Mouse (Mus musculus): Measurements from ENCODE around the gene Msi2. TPM values are rescaled to one million over a fixed set of nuclear protein-coding genes. Genes with fewer than 3 reads are reported as not detected.

The Msi2 gene
- polyA plus RNA-seq, 1 experiment from 2014 or later = 40.1 TPM

- ATAC-seq (ENCODE audit: low FRiP score) = no peak
- H3K4me3 ChIP-seq (ENCODE audit: low read depth, low read length) = no peak overlapping the region
- 81% methylated on average over 6 of the region's 6 CpGs for WGBS
- no peaks in the 10 kb centered on the region for H3K36me3 ChIP-seq (ENCODE audit: control insufficient read depth, insufficient read depth, low read length)
- DNase-seq (ENCODE audit: low spot score) = no peak
- H3K27ac ChIP-seq (ENCODE audit: low read depth, low read length) = 0 out of 2 replicates have a peak overlapping the region, but pooled peaks have one; percentile 7
- H3K4me2 ChIP-seq (replicated peaks; ENCODE audit: low read depth, low read length) = no peak overlapping the region
- no peaks in the 10 kb centered on the region for H3K27me3 ChIP-seq (ENCODE audit: control insufficient read depth, insufficient read depth, low read length)
- H3K9ac ChIP-seq (ENCODE audit: low read depth, low read length) = no peak overlapping the region
- H3K4me1 ChIP-seq (replicated peaks; ENCODE audit: control insufficient read depth, insufficient read depth, low read length) = 0 out of 2 replicates have a peak, but pooled peaks cover 4% of the 10 kb centered on the region
- H3K9me3 ChIP-seq (ENCODE audit: control insufficient read depth, low read length) = no peaks in the 10 kb centered on the region
Measured at GRCm38 (mm10) chr11:88613008-88613407, 105.3 kb downstream of the Msi2 start.

GRCm38 (mm10) chr11:88612141-88612540 lies 106.2 kb downstream of the Msi2 start:
- H3K4me1 ChIP-seq (replicated peaks; ENCODE audit: control insufficient read depth, insufficient read depth, low read length) = 0 out of 2 replicates have a peak, but pooled peaks cover 4% of the 10 kb centered on the region
- no peak overlapping the region for H3K4me3 ChIP-seq (ENCODE audit: low read depth, low read length)
- DNase-seq (ENCODE audit: low spot score) = no peak
- no peak overlapping the region for H3K9ac ChIP-seq (ENCODE audit: low read depth, low read length)
- H3K9me3 ChIP-seq (ENCODE audit: control insufficient read depth, low read length) = no peaks in the 10 kb centered on the region
- ATAC-seq (ENCODE audit: low FRiP score) = no peak
- no peaks in the 10 kb centered on the region for H3K27me3 ChIP-seq (ENCODE audit: control insufficient read depth, insufficient read depth, low read length)
- H3K27ac ChIP-seq (ENCODE audit: low read depth, low read length) = no peak overlapping the region
- no peak overlapping the region for H3K4me2 ChIP-seq (replicated peaks; ENCODE audit: low read depth, low read length)
- 92% methylated on average over 7 of the region's 7 CpGs for WGBS
- H3K36me3 ChIP-seq (ENCODE audit: control insufficient read depth, insufficient read depth, low read length) = no peaks in the 10 kb centered on the region

GRCm38 (mm10) chr11:88610809-88611208 lies 107.5 kb downstream of the Msi2 start:
- Histone ChIP-seq H3K9ac (ENCODE audit: low read depth, low read length) (no peak overlapping the region), H3K36me3 (ENCODE audit: control insufficient read depth, insufficient read depth, low read length) (no peaks in the 10 kb centered on the region), H3K27me3 (ENCODE audit: control insufficient read depth, insufficient read depth, low read length) (no peaks in the 10 kb centered on the region), H3K27ac (ENCODE audit: low read depth, low read length) (no peak overlapping the region), H3K4me2 (replicated peaks; ENCODE audit: low read depth, low read length) (no peak overlapping the region), H3K4me3 (ENCODE audit: low read depth, low read length) (no peak overlapping the region), H3K9me3 (ENCODE audit: control insufficient read depth, low read length) (no peaks in the 10 kb centered on the region), H3K4me1 (replicated peaks; ENCODE audit: control insufficient read depth, insufficient read depth, low read length) (peaks cover 7% of the 10 kb centered on the region; the same call in 1 of the 2 replicates)
- DNase-seq (ENCODE audit: low spot score) = no peak
- WGBS = 96% methylated on average over 6 of the region's 6 CpGs
- no peak for ATAC-seq (ENCODE audit: low FRiP score)

- H3K27me3 ChIP-seq (ENCODE audit: control insufficient read depth, insufficient read depth, low read length) = no peaks in the 10 kb centered on the region
- H3K36me3 ChIP-seq (ENCODE audit: control insufficient read depth, insufficient read depth, low read length) = no peaks in the 10 kb centered on the region
- H3K4me3 ChIP-seq (ENCODE audit: low read depth, low read length) = no peak overlapping the region
- H3K4me1 ChIP-seq (replicated peaks; ENCODE audit: control insufficient read depth, insufficient read depth, low read length) = peaks cover 9% of the 10 kb centered on the region; the same call in 1 of the 2 replicates
- WGBS = 90% methylated on average over 1 of the region's 1 CpGs
- H3K27ac ChIP-seq (ENCODE audit: low read depth, low read length) = no peak overlapping the region
- no peak for DNase-seq (ENCODE audit: low spot score)
- ATAC-seq (ENCODE audit: low FRiP score) = no peak
- no peak overlapping the region for H3K9ac ChIP-seq (ENCODE audit: low read depth, low read length)
- no peak overlapping the region for H3K4me2 ChIP-seq (replicated peaks; ENCODE audit: low read depth, low read length)
- no peaks in the 10 kb centered on the region for H3K9me3 ChIP-seq (ENCODE audit: control insufficient read depth, low read length)
Measured at GRCm38 (mm10) chr11:88610112-88610511, 108.2 kb downstream of the Msi2 start.

- Histone ChIP-seq H3K4me2 (replicated peaks; ENCODE audit: low read depth, low read length) (no peak overlapping the region), H3K27ac (ENCODE audit: low read depth, low read length) (no peak overlapping the region), H3K4me1 (replicated peaks; ENCODE audit: control insufficient read depth, insufficient read depth, low read length) (peaks cover 10% of the 10 kb centered on the region; the same call in 1 of the 2 replicates), H3K4me3 (ENCODE audit: low read depth, low read length) (no peak overlapping the region), H3K9me3 (ENCODE audit: control insufficient read depth, low read length) (no peaks in the 10 kb centered on the region), H3K36me3 (ENCODE audit: control insufficient read depth, insufficient read depth, low read length) (no peaks in the 10 kb centered on the region), H3K9ac (ENCODE audit: low read depth, low read length) (no peak overlapping the region), H3K27me3 (ENCODE audit: control insufficient read depth, insufficient read depth, low read length) (no peaks in the 10 kb centered on the region)
- no peak for DNase-seq (ENCODE audit: low spot score)
- 86% methylated on average over 4 of the region's 4 CpGs for WGBS
- ATAC-seq (ENCODE audit: low FRiP score) = no peak
Measured at GRCm38 (mm10) chr11:88608584-88608983, 109.7 kb downstream of the Msi2 start.

GRCm38 (mm10) chr11:88607725-88608383 lies 110.5 kb downstream of the Msi2 start:
- no peak for ATAC-seq (ENCODE audit: low FRiP score)
- DNase-seq (ENCODE audit: low spot score) = no peak
- Histone ChIP-seq H3K4me2 (replicated peaks; ENCODE audit: low read depth, low read length) (no peak overlapping the region), H3K27ac (ENCODE audit: low read depth, low read length) (no peak overlapping the region), H3K4me3 (ENCODE audit: low read depth, low read length) (no peak overlapping the region), H3K4me1 (replicated peaks; ENCODE audit: control insufficient read depth, insufficient read depth, low read length) (peaks cover 7% of the 10 kb centered on the region; the same call in 1 of the 2 replicates), H3K9me3 (ENCODE audit: control insufficient read depth, low read length) (no peaks in the 10 kb centered on the region), H3K36me3 (ENCODE audit: control insufficient read depth, insufficient read depth, low read length) (no peaks in the 10 kb centered on the region), H3K9ac (ENCODE audit: low read depth, low read length) (no peak overlapping the region), H3K27me3 (ENCODE audit: control insufficient read depth, insufficient read depth, low read length) (no peaks in the 10 kb centered on the region)
- 83% methylated on average over 12 of the region's 12 CpGs for WGBS

GRCm38 (mm10) chr11:88605771-88606170 lies 112.5 kb downstream of the Msi2 start:
- no peak for ATAC-seq (ENCODE audit: low FRiP score)
- H3K4me1 ChIP-seq (replicated peaks; ENCODE audit: control insufficient read depth, insufficient read depth, low read length) = peaks cover 10% of the 10 kb centered on the region; the same call in 1 of the 2 replicates
- WGBS = 81% methylated on average over 6 of the region's 6 CpGs
- no peak overlapping the region for H3K9ac ChIP-seq (ENCODE audit: low read depth, low read length)
- H3K4me2 ChIP-seq (replicated peaks; ENCODE audit: low read depth, low read length) = no peak overlapping the region
- no peaks in the 10 kb centered on the region for H3K9me3 ChIP-seq (ENCODE audit: control insufficient read depth, low read length)
- H3K27ac ChIP-seq (ENCODE audit: low read depth, low read length) = no peak overlapping the region
- H3K4me3 ChIP-seq (ENCODE audit: low read depth, low read length) = no peak overlapping the region
- no peak for DNase-seq (ENCODE audit: low spot score)
- H3K36me3 ChIP-seq (ENCODE audit: control insufficient read depth, insufficient read depth, low read length) = no peaks in the 10 kb centered on the region
- H3K27me3 ChIP-seq (ENCODE audit: control insufficient read depth, insufficient read depth, low read length) = no peaks in the 10 kb centered on the region

- Histone ChIP-seq H3K4me3 (ENCODE audit: low read depth, low read length) (no peak overlapping the region), H3K9me3 (ENCODE audit: control insufficient read depth, low read length) (no peaks in the 10 kb centered on the region), H3K4me1 (replicated peaks; ENCODE audit: control insufficient read depth, insufficient read depth, low read length) (peaks cover 14% of the 10 kb centered on the region; the same call in 1 of the 2 replicates), H3K4me2 (replicated peaks; ENCODE audit: low read depth, low read length) (no peak overlapping the region), H3K36me3 (ENCODE audit: control insufficient read depth, insufficient read depth, low read length) (no peaks in the 10 kb centered on the region), H3K27me3 (ENCODE audit: control insufficient read depth, insufficient read depth, low read length) (no peaks in the 10 kb centered on the region), H3K27ac (ENCODE audit: low read depth, low read length) (no peak overlapping the region), H3K9ac (ENCODE audit: low read depth, low read length) (no peak overlapping the region)
- no peak for DNase-seq (ENCODE audit: low spot score)
- no peak for ATAC-seq (ENCODE audit: low FRiP score)
- WGBS = 57% methylated on average over 12 of the region's 12 CpGs
Measured at GRCm38 (mm10) chr11:88605098-88605525, 113.2 kb downstream of the Msi2 start.

- Histone ChIP-seq H3K9ac (ENCODE audit: low read depth, low read length) (no peak overlapping the region), H3K4me1 (replicated peaks; ENCODE audit: control insufficient read depth, insufficient read depth, low read length) (peaks cover 18% of the 10 kb centered on the region; the same call in 1 of the 2 replicates)
Measured at GRCm38 (mm10) chr11:88604635-88605034, 113.7 kb downstream of the Msi2 start.

More at GRCm38 (mm10) chr11:88604635-88605034, 113.7 kb downstream of the Msi2 start:
- Histone ChIP-seq H3K9me3 (ENCODE audit: control insufficient read depth, low read length) (no peaks in the 10 kb centered on the region), H3K4me2 (replicated peaks; ENCODE audit: low read depth, low read length) (no peak overlapping the region), H3K27ac (ENCODE audit: low read depth, low read length) (no peak overlapping the region), H3K4me3 (ENCODE audit: low read depth, low read length) (no peak overlapping the region), H3K36me3 (ENCODE audit: control insufficient read depth, insufficient read depth, low read length) (no peaks in the 10 kb centered on the region), H3K27me3 (ENCODE audit: control insufficient read depth, insufficient read depth, low read length) (no peaks in the 10 kb centered on the region)
- WGBS = 68% methylated on average over 2 of the region's 2 CpGs
- no peak for ATAC-seq (ENCODE audit: low FRiP score)
- DNase-seq (ENCODE audit: low spot score) = no peak

Measured in hindbrain, embryonic 11.5 days (tissue).